Mouse (Mus musculus) G1E (cell line): ENCODE data around the gene Nek1.

Experiments used
- CTCF ChIP-seq: IDR thresholded peaks from 2 replicates; pipeline ENCODE4 v1.5.1; 2012; ENCODE audit warnings: low read depth, low read length, inconsistent platforms, mixed read lengths
- GATA1 ChIP-seq: IDR thresholded peaks from 2 replicates; pipeline ENCODE4 v1.6.1; 2012; ENCODE audit warnings: borderline replicate concordance, low read length, inconsistent platforms, mixed read lengths
- GATA2 ChIP-seq: IDR thresholded peaks from 2 replicates; pipeline ENCODE4 v1.6.1; 2012; ENCODE audit warnings: low read depth, low read length, inconsistent platforms, borderline replicate concordance
- TAL1 ChIP-seq: conservative IDR thresholded peaks from 2 replicates; pipeline ENCODE4 v1.6.1; 2012; ENCODE audit warnings: low read depth, low read length, inconsistent platforms, mixed read lengths

- TF ChIP-seq CTCF (no peak), GATA1 (no peak), GATA2 (no peak), TAL1 (no peak)
Measured at GRCm38 (mm10) chr8:60992561-60992909, 460 bp upstream of the Nek1 start.
